Mouse (Mus musculus) natural killer cell, adult 2 months (primary cell): ENCODE data around the gene Scd2.
"Not testable (repeated sequence)": the region's sequence is repeated elsewhere in the genome, so short reads cannot be mapped to it uniquely, and the experiment has no call there.

Experiments
- DNase-seq, 2 experiments: peaks; one replicate each; pipeline ENCODE4 v3.0.0; 2022; ENCODE audit warnings: low spot score in 2 of 2

Gene Scd2

GRCm38 (mm10) chr19:44297068-44297760 is 3.7 kb downstream of the Scd2 start:
- DNase-seq, result no peak

DNA sequence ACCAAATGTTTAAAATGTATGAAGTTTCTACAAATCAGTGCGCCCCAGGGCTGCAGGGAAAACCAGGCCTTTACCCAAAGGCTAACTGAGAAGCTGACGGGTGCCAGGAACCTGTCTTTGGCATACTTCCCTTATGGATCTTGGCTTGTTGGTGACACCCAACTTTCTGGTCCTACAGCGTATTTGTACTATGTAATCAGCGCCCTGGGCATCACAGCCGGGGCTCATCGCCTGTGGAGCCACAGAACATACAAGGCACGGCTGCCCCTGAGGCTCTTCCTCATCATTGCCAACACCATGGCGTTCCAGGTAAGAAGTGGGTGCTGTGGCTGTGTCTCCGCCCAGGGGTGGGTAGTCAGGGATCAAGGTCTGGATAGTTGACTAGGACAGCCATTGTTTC is 4.4 kb downstream of the Scd2 start:
- DNase-seq, result no peak

DNA sequence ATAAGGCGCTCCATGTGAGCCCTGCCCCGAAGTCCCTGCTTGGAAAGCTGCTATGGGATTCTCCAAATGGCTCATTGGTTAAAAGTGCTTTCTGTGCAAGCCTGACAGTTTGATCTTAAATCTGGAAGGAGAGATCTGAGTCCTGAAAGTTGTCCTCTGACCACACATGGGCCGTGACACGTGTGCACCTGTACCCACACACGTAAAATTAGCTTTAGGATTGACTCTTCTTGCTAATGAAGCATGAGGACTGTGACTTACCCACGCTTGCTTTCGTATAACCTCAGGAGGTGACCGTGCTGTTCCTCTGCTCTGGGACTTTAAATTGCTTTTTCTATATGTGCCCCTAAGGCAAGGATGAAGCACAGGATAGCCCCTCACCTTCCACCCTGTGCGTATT is 5.6 kb downstream of the Scd2 start:
- no peak for DNase-seq

DNA sequence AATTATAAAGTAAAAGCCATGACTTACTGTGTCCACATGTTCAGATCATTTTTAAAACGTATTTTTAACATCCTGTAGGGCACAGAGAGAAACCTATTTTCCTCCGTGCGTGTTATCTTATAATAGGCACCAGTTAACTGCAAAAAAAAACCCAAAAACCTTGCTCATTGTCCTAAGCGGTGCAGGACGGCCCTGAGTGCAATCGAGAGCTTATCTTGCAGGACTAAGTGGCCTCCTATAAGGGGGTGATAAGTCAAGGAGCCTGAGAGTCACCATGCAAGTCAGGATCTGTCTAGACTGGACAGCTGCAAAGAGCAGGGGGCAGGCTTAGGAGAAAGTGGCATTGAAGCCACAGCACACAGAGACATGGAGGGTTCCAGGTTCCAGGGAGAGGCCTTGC is 6.4 kb downstream of the Scd2 start:
- DNase-seq, result no peak

GRCm38 (mm10) chr19:44300520-44300919 is 7.0 kb downstream of the Scd2 start:
- DNase-seq, result no peak

DNA sequence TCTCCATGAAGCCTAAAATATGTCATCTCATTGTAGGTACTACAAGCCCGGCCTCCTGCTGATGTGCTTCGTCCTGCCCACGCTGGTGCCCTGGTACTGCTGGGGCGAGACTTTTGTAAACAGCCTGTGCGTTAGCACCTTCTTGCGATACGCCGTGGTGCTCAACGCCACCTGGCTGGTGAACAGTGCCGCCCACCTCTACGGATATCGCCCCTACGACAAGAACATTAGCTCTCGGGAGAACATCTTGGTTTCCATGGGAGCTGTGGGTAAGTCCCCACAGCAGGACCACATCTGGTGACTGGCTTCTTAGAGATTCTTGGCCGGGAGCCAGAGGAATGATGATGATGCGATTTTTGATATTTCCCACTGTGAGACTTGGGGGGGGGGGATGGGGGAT is 7.7 kb downstream of the Scd2 start:
- no peak for DNase-seq

- no peak for DNase-seq
Measured at GRCm38 (mm10) chr19:44301671-44302305, 8.3 kb downstream of the Scd2 start.

GRCm38 (mm10) chr19:44302901-44303300 is 9.4 kb downstream of the Scd2 start:
- no peak for DNase-seq

- no peak for DNase-seq
Measured at GRCm38 (mm10) chr19:44303502-44303901, 10.0 kb downstream of the Scd2 start.

GRCm38 (mm10) chr19:44304419-44304818 is 10.9 kb downstream of the Scd2 start:
- no peak for DNase-seq

DNA sequence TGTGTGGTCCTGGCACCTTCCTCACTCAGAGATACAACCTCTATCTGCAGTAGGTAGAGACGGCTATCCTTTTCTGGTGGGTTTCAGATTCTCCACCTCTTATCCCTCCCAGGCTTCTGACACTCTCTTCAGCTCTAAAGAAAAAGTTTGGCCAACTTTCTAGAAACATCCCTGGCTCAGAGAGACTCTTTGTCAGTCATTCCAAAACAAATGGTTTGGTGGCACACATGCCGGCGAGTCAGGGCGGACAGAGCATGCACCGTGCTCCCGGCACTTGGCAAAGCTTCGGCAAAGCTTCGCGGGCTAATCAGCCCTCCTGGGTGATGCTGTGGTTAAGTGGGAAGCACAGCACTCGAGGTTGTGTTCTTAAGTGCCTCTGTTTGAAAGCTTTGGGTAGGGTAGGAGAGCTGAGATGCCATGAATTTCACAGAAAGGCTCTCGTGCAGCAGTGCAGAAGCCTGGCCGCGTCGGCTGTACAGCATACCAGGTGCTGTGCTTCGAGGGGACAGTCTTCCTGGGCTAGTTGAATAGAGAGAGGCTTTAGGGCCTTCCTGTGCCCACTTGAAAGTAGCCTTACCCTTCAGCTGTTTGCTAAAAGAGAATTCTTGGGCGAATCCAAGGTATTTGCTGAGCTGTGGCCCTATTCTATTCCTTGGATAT is 11.5 kb downstream of the Scd2 start:
- no peak for DNase-seq

- no peak for DNase-seq
Measured at GRCm38 (mm10) chr19:44305701-44306100, 12.2 kb downstream of the Scd2 start.

DNA sequence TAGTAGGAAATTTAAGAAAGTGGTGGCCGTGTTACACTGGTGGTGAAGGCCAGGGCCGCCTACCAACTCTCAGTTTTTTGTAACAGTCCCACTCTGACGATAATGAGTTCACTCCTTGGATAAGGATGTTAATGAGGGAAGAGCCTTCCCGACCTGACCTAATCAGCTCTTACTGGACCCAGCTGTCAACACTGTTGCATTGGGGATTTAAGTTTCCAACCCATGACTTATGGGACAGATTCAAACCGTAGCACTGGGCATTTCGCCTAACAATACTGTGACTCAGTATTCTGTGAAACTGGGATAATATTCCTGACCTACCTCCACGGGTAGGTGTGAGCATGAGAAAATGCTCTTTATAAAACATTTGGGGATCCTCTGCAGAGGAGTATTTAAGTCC is 12.7 kb downstream of the Scd2 start:
- DNase-seq, result no peak

GRCm38 (mm10) chr19:44307101-44307914 is 13.8 kb downstream of the Scd2 start:
- DNase-seq, result no peak

DNA sequence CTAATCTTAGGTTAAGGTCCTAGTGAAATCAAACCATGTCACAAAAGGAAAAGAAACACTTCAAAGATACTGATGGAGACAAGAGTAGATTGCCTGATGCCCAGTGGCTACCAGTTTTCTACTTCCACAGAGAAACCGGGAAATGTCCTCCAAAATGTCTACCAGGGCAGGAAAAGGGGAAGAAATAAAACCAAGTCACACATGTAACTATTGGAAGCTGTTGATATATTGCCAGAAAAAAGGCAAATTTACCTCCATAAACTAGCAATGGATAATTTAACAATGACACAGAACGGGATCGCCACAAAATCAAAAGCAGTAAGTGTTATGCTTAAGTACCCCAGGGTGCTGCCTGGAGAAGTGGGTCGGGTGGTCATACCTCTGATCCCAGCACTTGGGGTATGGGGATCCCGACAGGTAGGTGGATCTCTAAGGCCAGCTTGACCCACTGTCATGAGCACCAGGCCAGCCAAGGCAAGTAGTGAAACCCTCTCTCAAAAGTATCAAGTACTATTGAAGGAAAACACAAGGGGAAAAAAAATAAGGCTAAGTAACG is 14.5 kb downstream of the Scd2 start:
- no peak for DNase-seq

- DNase-seq, result no peak
Measured at GRCm38 (mm10) chr19:44308611-44309246, 15.3 kb downstream of the Scd2 start.

GRCm38 (mm10) chr19:44309351-44310154 is 16.1 kb downstream of the Scd2 start:
- DNase-seq, result no peak

DNA sequence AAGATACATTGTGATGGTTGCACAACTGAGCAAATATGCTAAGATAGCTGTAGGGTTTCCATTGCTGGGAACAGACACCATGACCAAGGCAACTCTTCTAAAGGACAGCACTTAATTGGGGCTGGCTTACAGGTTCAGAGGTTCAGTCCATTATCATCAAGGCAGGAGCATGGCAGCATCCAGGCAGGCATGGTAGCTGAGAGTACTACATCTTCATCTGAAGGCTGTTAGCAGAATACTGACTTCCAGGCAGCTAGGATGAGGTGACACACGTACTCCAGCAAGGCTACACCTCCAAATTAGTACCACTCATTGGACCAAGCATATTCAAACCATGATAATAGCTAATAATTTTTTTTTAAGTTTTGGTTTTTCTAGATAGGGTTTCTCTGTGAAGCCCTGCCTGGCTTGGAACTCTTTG is 16.7 kb downstream of the Scd2 start:
- DNase-seq, result not testable (repeated sequence)

GRCm38 (mm10) chr19:44310814-44311213 is 17.3 kb downstream of the Scd2 start:
- no peak for DNase-seq

DNA sequence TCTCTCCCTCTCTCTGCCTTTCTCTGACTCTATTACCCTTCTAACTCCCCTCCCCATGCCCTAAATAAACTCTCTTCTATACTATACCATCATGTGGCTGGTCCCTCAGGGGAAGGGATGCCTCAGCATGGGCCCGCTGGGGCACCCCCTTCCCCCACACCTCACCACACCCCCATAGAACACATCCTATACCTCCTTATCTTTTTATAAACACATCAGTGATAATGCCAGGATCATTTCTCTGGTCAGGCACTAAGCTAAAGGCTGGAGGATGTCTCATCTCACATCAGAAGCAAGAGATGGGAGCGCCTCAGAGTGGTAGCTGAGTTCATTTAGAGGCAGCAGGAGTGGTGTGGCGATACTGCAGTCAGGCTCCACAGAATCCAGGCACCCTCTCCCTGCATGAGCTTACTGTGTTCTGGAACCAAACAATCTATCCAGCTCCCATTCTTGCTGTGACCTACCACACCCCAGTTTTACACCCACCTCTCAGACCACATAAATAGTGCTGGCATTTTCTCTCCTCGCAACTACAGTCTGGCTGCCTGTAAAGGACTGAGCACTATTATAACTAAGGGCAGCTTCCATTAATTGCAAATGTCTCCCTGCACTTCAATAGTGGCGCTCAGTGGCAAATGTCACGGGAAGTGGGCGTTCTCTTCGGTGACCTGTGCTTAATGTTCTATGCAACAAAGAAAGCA is 18.0 kb downstream of the Scd2 start:
- no peak for DNase-seq
